Mouse (Mus musculus) G1E (cell line): Measurements from ENCODE around the gene Gm6309. TPM values are rescaled to one million over a fixed set of nuclear protein-coding genes. Genes with fewer than 3 reads are reported as not detected.
"Not testable (repeated sequence)": the region's sequence is repeated elsewhere in the genome, so short reads cannot be mapped to it uniquely, and the experiment has no call there.

Experiments
- ATAC-seq: 2 replicates; pipeline ENCODE4 v1.8.0; 2016; ENCODE audit warnings: mild to moderate bottlenecking; ENCODE audit not compliant: insufficient number of reproducible peaks, poor library complexity, low FRiP score, severe bottlenecking; ENCODE audit errors: extremely low read depth
- DNase-seq: peaks from one replicate; pipeline ENCODE4 v3.0.0; 2012; ENCODE audit warnings: low spot score
- H3K27me3 ChIP-seq: 2 replicates; pipeline ENCODE4 v1.6.1; 2012; ENCODE audit warnings: mild to moderate bottlenecking, low read length, inconsistent platforms; ENCODE audit not compliant: insufficient read depth
- H3K36me3 ChIP-seq: replicated peaks from 2 replicates; pipeline ENCODE3; 2012; ENCODE audit warnings: mild to moderate bottlenecking, inconsistent platforms
- H3K4me1 ChIP-seq: 2 replicates; pipeline ENCODE4 v1.6.1; 2012; ENCODE audit warnings: low read depth, low read length, inconsistent platforms, mixed read lengths; ENCODE audit not compliant: insufficient read depth
- H3K4me3 ChIP-seq: 2 replicates; pipeline ENCODE4 v1.5.1; 2012; ENCODE audit warnings: low read depth, mild to moderate bottlenecking, inconsistent platforms, low read length, moderate library complexity, mixed read lengths
- H3K9me3 ChIP-seq: replicated peaks from 2 replicates; pipeline ENCODE4 v1.6.1; 2012; ENCODE audit warnings: inconsistent platforms
- CTCF ChIP-seq: IDR thresholded peaks from 2 replicates; pipeline ENCODE4 v1.5.1; 2012; ENCODE audit warnings: low read depth, low read length, inconsistent platforms, mixed read lengths
- GATA1 ChIP-seq: IDR thresholded peaks from 2 replicates; pipeline ENCODE4 v1.6.1; 2012; ENCODE audit warnings: borderline replicate concordance, low read length, inconsistent platforms, mixed read lengths
- GATA2 ChIP-seq: IDR thresholded peaks from 2 replicates; pipeline ENCODE4 v1.6.1; 2012; ENCODE audit warnings: low read depth, low read length, inconsistent platforms, borderline replicate concordance
- POLR2AphosphoS5 ChIP-seq: IDR thresholded peaks from 2 replicates; pipeline ENCODE4 v1.6.1; 2012; ENCODE audit warnings: low read depth, low read length, inconsistent platforms; ENCODE audit not compliant: insufficient replicate concordance
- TAL1 ChIP-seq: conservative IDR thresholded peaks from 2 replicates; pipeline ENCODE4 v1.6.1; 2012; ENCODE audit warnings: low read depth, low read length, inconsistent platforms, mixed read lengths
- polyA plus RNA-seq: library from polyadenylated mRNA; stranded (reverse); fragments of >175 nt; gene quantifications from 2 replicates; pipeline ENCODE4 v1.2.3, GENCODE M21; 2012
- total RNA-seq, 2 experiments: library from RNA; stranded (forward) in 1 of 2; stranded (reverse) in 1 of 2; fragments of 200-1000 nt in 1 of 2; fragments of >200 nt in 1 of 2; fragmentation: Nextera tagmentation in 1 of 2; gene quantifications; 2 replicates each; pipeline ENCODE4 v1.2.3; 2014 to 2017

Gm6309 gene
- total RNA-seq (2014; fragmentation: Nextera tagmentation) (not detected in 2 replicates), total RNA-seq (2017) (not detected in 2 replicates), polyA plus RNA-seq (not detected in 2 replicates)

- DNase-seq, H3K36me3 ChIP-seq, ATAC-seq, H3K27me3 ChIP-seq, H3K9me3 ChIP-seq, H3K4me1 ChIP-seq, H3K4me3 ChIP-seq: not testable (repeated sequence)
Measured at GRCm38 (mm10) chr5:146170621-146171020, at the start of gene Gm6309. Gene Gm6309, minus strand, starts transcription at chr5:146170721.

GRCm38 (mm10) chr5:146205537-146205936 lies 35.0 kb upstream of the Gm6309 start:
- H3K9me3 ChIP-seq: no peaks in the 10 kb centered on the region
- H3K36me3 ChIP-seq: peaks cover 75% of the 10 kb centered on the region
- DNase-seq (no peak), ATAC-seq (no peak)
- TF ChIP-seq TAL1 (no peak), GATA1 (no peak)
- no peaks in the 10 kb centered on the region for H3K27me3 ChIP-seq
- 0 out of 2 replicates have a peak, but pooled peaks cover 4% of the 10 kb centered on the region for H3K4me1 ChIP-seq
- H3K4me3 ChIP-seq: no peak overlapping the region

GRCm38 (mm10) chr5:146203921-146204320 lies 33.4 kb upstream of the Gm6309 start:
- Histone ChIP-seq H3K27me3 (no peaks in the 10 kb centered on the region), H3K4me3 (no peak overlapping the region), H3K4me1 (no peaks in the 10 kb centered on the region), H3K9me3 (no peaks in the 10 kb centered on the region), H3K36me3 (peaks cover 63% of the 10 kb centered on the region)
- no peak for TF ChIP-seq GATA1
- TF ChIP-seq POLR2AphosphoS5: no peak
- TF ChIP-seq CTCF: no peak
- no peak for TF ChIP-seq TAL1
- DNase-seq (no peak), ATAC-seq (no peak)

GRCm38 (mm10) chr5:146200580-146200979 lies 30.1 kb upstream of the Gm6309 start:
- no peaks in the 10 kb centered on the region for H3K9me3 ChIP-seq
- DNase-seq (no peak), ATAC-seq (no peak)
- peaks cover 30% of the 10 kb centered on the region for H3K36me3 ChIP-seq
- TF ChIP-seq TAL1 (no peak), GATA1 (no peak), GATA2 (no peak), POLR2AphosphoS5 (no peak), CTCF (no peak)
- no peak overlapping the region for H3K4me3 ChIP-seq
- H3K4me1 ChIP-seq: no peaks in the 10 kb centered on the region
- H3K27me3 ChIP-seq: no peaks in the 10 kb centered on the region

GRCm38 (mm10) chr5:146199540-146199939 lies 29.0 kb upstream of the Gm6309 start:
- Histone ChIP-seq H3K27me3 (no peaks in the 10 kb centered on the region), H3K9me3 (no peaks in the 10 kb centered on the region), H3K4me3 (no peak overlapping the region), H3K36me3 (peaks cover 20% of the 10 kb centered on the region), H3K4me1 (no peaks in the 10 kb centered on the region)
- TF ChIP-seq GATA1 (no peak), POLR2AphosphoS5 (no peak), CTCF (no peak), TAL1 (no peak), GATA2 (no peak)
- DNase-seq (no peak), ATAC-seq (no peak)

GRCm38 (mm10) chr5:146199073-146199472 lies 28.6 kb upstream of the Gm6309 start:
- H3K27me3 ChIP-seq: no peaks in the 10 kb centered on the region
- H3K36me3 ChIP-seq: peaks cover 15% of the 10 kb centered on the region
- H3K9me3 ChIP-seq: no peaks in the 10 kb centered on the region
- H3K4me3 ChIP-seq: no peak overlapping the region
- TF ChIP-seq CTCF (no peak), TAL1 (no peak), GATA1 (no peak), GATA2 (no peak), POLR2AphosphoS5 (no peak)
- DNase-seq (no peak), ATAC-seq (no peak)
- no peaks in the 10 kb centered on the region for H3K4me1 ChIP-seq

- no peak overlapping the region for H3K4me3 ChIP-seq
- no peaks in the 10 kb centered on the region for H3K9me3 ChIP-seq
- no peaks in the 10 kb centered on the region for H3K36me3 ChIP-seq
- ATAC-seq: no peak
- no peaks in the 10 kb centered on the region for H3K4me1 ChIP-seq
- no peaks in the 10 kb centered on the region; the same call in 1 of the 2 replicates for H3K27me3 ChIP-seq
- no peak for DNase-seq
- TF ChIP-seq TAL1 (no peak), GATA1 (no peak), GATA2 (no peak), CTCF (no peak), POLR2AphosphoS5 (no peak)
Measured at GRCm38 (mm10) chr5:146193360-146193759, 22.8 kb upstream of the Gm6309 start.
